Mouse (Mus musculus) urinary bladder, postnatal 36 days (tissue): ENCODE data around the gene Ramac.

Experiments used
- DNase-seq, 2 experiments: peaks; one replicate each; pipeline ENCODE4 v3.0.0; 2022; ENCODE audit warnings: low spot score in 2 of 2, mixed read lengths in 1 of 2

The Ramac gene

GRCm38 (mm10) chr7:81777667-81778218 lies 15.0 kb downstream of the Ramac start:
- DNase-seq, result no peak

GRCm38 (mm10) chr7:81788536-81788935 lies 25.8 kb downstream of the Ramac start:
- DNase-seq, result no peak

- peak; percentile 70 to 79 for DNase-seq
These were observed 26.5 kb downstream of the Ramac start, which contains the start of gene 3110040N11Rik for GRCm38 (mm10) chr7:81789095-81789757. Gene 3110040N11Rik, minus strand, starts transcription at chr7:81789478.

- no peak for DNase-seq
These were observed 43.3 kb downstream of the Ramac start for GRCm38 (mm10) chr7:81806067-81806466.
